Mouse (Mus musculus): Measurements from ENCODE around the gene Themis3.

Gene Themis3

GRCm38 (mm10) chr17:66594435-66594834, at the start of gene Themis3:
Themis3 (minus strand) TSS chr17:66594621.
- no peak for DNase-seq

GRCm38 (mm10) chr17:66637951-66638722, 43.7 kb upstream of the Themis3 start:
- no peak for DNase-seq

- no peak for DNase-seq
Measured at GRCm38 (mm10) chr17:66619996-66620656, 25.7 kb upstream of the Themis3 start.

GRCm38 (mm10) chr17:66619255-66619826, 24.9 kb upstream of the Themis3 start:
- no peak for DNase-seq

- no peak for DNase-seq
Measured at GRCm38 (mm10) chr17:66610032-66610431, 15.6 kb upstream of the Themis3 start.

- DNase-seq: no peak
Measured at GRCm38 (mm10) chr17:66604931-66605330, 10.5 kb upstream of the Themis3 start.

- DNase-seq: no peak
Measured at GRCm38 (mm10) chr17:66601171-66601570, 6.8 kb upstream of the Themis3 start.

DNA sequence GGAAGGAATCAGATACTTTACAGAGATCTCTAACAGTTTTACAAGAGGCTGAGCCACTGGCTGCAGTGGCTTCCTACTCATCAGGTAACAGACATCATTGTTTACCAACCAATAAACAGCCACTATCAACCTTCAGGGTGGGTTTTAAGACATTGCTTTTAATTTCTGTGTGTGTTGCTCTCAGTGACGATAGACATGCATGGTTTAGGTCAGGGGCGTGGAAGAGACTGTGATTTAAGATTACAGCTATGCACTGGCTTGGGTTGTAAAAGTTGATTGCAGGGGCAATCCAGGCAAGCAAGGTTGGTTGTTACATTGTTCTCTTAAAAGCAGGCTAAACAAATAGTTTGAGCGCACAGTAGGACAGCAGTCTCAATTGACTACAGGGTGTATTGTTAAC, 1.4 kb upstream of the Themis3 start:
- DNase-seq: no peak

- no peak for DNase-seq
Measured at GRCm38 (mm10) chr17:66595256-66595655, 835 bp upstream of the Themis3 start.

DNA sequence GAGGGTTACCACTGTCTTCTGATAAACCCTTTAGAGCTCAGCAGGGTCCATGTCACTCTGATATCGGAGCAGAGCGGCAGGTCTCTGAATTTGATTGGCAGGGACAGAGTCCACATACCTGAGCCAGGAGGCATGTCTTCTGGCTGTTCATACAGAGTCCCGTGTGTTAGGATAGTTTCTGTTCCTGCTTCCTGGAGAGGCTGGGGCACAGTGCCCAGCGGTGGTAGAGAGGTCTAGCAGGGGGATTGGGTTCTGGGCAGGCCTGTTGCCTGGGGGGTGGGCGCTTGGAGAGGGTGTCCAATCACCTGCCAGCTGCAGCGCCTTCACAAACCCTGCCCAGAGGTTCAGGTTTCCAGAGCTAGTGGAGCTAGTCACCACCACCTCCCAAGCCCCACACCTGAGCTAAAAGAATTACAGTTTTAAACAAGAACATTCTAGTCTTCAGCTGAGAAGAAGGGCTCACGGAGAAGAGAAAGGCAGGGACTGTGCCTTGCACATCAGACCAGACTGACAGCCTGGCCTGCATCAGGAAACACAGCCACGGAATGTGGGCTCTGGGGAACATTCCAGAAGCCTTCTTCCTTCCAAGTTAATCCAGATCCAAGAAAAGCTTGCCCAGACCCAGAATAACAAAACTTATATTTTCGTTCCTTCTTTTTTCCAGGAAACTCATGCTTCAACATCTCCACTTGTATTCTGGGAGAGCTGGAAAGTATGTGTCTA, 3.9 kb downstream of the Themis3 start:
- peak; percentile 34 to 52 for DNase-seq

GRCm38 (mm10) chr17:66589864-66590263, 4.6 kb downstream of the Themis3 start:
- no peak for DNase-seq

DNA sequence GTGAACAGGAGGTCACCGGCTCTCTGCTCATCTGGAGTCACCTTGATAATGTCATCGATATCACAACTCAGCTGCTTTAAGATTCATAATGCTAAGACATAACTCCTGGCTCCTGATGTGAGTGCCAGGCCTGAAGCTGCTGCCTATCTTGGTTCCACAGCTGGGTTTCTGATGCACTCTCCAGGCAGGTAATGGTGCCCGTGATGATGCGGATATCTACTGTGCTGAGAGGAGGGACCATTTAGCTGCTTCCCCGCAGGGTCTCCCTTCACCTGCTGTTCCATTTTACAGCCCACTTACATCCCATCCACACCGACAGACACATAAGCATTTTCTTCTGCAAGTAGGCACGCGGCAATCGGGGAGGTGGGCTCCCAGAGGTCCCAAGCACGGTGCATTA, 7.7 kb downstream of the Themis3 start:
- no peak for DNase-seq

DNA sequence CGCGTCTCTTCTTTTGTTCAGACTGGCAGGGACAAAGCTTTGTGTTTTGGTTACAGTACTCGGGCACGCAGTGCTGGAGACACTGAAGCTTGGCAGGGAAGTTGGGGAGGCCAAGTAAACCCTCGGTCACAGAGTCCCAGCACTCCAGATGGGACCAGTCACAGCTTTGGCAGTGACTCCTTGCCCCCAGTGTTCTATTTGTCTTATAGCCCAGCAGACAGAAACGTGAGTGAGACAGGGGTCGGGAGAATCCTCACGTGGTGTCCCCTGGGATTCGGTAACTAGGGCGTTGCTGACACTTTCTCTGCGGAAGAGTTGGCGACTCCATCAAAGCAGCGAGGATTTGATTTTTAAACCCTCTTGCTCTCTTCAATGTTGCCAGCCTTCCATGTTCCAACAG, 8.3 kb downstream of the Themis3 start:
- no peak for DNase-seq

GRCm38 (mm10) chr17:66580990-66581389, 13.4 kb downstream of the Themis3 start:
- no peak for DNase-seq

DNA sequence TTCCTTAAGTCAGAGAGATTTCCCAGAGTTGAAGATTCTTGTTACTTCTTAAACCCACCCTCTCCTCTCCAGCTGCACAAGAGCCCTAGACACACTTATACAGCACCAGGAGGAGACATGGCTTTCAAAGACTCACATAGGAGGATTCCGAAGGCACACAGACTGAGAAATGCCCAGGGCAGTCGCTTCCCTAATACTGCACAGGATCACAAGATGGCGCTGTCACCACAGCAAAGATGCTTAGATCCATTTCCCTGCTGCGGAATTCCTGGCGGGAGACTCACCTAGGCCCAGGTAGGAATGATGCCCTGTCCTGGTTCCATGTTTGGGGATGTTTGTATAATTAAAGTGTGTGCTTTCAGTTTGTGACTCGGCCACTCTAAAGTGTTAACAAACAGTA, 16.4 kb downstream of the Themis3 start:
- peak; percentile 81 for DNase-seq

GRCm38 (mm10) chr17:66577507-66577906, 16.9 kb downstream of the Themis3 start:
- DNase-seq: no peak

GRCm38 (mm10) chr17:66572677-66573060, 21.8 kb downstream of the Themis3 start:
- DNase-seq: peak; percentile 51 to 56

GRCm38 (mm10) chr17:66571860-66572676, 22.4 kb downstream of the Themis3 start:
- no peak for DNase-seq

GRCm38 (mm10) chr17:66564213-66564612, 30.2 kb downstream of the Themis3 start:
- peak; percentile 73 to 82 for DNase-seq

DNA sequence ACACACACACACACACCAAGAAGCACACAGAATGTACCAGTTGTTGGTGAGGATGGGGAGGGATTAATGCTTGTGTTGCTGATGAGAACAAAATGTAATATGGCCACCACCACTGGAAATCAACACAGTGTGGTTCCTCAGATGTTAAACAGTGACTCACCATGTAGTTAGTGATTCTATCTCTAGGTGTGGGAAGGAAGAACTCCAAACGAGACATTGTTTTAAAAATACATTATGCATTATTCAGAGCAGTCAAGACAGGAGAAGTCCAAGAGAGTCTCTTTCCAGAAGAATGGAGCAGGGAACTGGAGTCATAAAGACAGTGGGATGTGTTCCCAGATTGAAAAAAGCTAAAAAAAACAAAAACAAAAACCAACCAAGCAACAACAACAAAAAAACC, 30.9 kb downstream of the Themis3 start:
- no peak for DNase-seq

DNA sequence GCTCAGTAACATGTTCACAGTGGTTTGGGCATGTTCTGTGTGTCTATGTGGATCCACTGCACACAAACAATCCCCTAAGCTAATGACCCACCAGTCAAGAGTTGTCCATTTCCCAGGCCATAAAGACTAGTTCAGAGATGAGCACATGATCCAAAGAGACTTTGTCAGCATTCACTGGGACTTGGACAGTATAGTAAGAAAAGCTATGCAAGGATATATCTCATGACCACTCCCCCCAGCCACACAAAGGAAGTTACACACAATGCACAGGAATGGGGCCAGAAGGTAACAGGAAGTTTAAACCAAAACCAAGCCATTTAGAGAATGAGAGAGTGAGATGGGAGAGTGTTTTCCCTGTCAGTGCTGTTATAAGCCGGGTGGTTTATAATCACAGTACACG, 33.0 kb downstream of the Themis3 start:
- no peak for DNase-seq
